Mouse (Mus musculus) lung, adult 2 months (tissue): ENCODE measurements around the gene Erich4.

ENCODE experiments used
- CTCF ChIP-seq: fragments of 200-500 bp; IDR thresholded peaks from 2 replicates; pipeline ENCODE4 v1.5.1; 2011; ENCODE audit warnings: mild to moderate bottlenecking, low read length, control low read depth; ENCODE audit not compliant: insufficient read depth
- POLR2A ChIP-seq: fragments of 200-500 bp; IDR thresholded peaks from 2 replicates; pipeline ENCODE4 v1.6.1; 2011; ENCODE audit warnings: low read depth, mild to moderate bottlenecking, control low read depth, low read length, borderline replicate concordance; ENCODE audit errors: extremely low read depth

GRCm38 (mm10) chr7:25637099-25637498 lies 21.4 kb upstream of the Erich4 start:
- TF ChIP-seq CTCF (no peak), POLR2A (no peak)
